Mouse (Mus musculus): ENCODE data around the gene Klhdc7b.
"Not testable (repeated sequence)": the region's sequence is repeated elsewhere in the genome, so short reads cannot be mapped to it uniquely, and the experiment has no call there.

Gene Klhdc7b

DNA sequence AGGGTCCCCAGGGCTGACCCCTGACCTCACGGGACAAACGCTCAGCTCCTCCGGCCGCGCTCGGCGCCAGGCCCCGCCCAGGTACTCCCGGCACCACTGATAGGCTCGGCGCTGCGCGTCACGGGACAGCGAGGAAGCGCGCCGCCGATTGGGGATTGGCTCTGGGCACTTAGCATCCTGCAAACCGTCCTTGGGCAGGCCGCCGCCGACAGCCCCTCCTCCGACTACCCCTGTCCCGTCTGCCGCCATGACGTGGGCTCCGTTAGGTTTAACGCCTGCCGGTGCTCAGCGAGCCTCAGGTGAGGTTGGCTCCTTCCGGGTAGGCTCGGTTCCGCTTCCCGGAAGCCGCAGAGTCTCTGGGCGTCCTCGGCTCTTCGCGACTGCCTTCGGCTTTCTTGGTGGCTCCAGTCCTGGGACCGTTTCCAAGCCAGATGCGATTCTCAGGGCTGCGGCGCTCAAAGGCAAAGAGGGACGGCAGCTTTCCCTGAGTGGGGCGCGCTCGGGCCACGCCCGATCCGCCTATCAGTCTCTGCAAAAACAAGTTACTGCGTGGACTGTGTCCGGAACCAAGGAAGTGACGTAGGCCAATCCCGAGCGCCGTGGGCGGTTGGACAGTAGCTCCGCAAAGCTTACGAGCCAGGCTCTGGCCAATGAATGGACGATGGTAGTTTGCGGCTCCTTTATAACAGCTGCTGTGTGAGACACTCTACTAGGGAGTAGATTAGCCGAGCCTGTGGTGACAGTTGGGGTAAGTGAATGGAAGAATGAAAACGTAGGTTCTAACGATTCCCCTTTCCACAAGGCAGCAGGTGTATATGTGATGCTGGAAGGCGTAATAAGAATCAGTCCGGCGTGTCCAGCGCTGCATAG, 44.9 kb downstream of the Klhdc7b start, which contains the start of the genes C730034F03Rik, Gm44502 and Chkb:
Gene C730034F03Rik (plus strand): TSS at position 238 of the 870 bp plus-strand sequence.
Gene Gm44502 (minus strand): TSS at position 345 of the 870 bp plus-strand sequence.
Gene Chkb (minus strand): TSS at position 557 of the 870 bp plus-strand sequence.
- peak; percentile 93 for DNase-seq

DNA sequence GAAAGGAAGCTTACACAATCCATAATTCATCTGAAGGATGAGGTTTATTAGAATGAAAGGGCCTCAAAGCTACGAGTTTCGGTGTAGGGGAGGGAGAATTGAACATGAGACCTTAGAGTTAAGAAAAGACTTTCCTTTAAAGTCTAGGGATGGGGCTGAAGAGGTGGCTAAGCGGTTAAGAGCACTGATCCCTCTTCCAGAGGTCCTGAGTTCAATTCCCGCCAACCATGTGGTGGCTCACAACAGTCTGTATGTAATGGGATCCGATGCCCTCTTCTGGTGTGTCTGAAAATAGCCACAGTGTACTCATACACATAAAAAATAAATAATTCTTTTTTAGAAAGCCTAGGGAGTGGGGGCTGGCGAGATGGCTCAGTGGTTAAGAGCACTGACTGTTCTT, 45.6 kb downstream of the Klhdc7b start:
- no peak for DNase-seq

DNA sequence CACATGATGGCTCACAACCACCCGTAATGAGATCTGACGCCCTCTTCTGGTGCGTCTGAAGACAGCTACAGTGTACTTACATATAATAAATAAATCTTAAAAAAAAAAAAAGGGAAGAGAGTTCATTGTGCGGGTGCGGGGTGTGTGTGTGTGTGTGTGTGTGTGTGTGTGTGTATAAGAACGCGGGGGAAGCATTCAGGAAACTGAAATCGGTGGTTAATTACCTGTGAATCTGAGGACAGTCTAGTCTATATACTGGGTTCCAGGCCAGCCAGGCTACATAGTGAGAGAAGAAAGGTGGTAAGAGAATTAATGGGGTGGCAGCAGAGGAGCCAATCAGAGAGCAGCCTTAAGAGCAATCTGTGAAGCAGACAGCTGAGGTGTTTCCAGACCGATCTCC, 46.1 kb downstream of the Klhdc7b start:
- DNase-seq, result not testable (repeated sequence)

DNA sequence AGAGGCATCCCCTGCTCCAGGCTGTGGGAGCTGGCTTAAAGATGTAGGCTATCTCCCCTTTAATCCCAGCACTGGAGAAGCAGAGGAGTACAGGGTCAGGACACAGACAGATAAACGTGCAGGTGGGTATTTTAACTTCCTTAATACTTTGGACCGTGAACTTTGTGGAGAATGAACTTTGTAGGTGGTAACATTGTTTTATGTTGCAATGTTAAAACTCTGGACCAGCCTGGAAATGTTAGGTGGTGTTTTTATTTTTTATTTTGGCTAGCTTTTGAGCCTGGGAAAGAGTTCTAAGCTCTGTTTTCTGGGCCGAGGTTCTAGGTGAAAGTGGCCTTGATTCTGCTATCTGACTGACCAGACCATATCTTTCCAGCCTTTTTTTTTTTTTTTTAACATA, 46.6 kb downstream of the Klhdc7b start:
- DNase-seq, result no peak

DNA sequence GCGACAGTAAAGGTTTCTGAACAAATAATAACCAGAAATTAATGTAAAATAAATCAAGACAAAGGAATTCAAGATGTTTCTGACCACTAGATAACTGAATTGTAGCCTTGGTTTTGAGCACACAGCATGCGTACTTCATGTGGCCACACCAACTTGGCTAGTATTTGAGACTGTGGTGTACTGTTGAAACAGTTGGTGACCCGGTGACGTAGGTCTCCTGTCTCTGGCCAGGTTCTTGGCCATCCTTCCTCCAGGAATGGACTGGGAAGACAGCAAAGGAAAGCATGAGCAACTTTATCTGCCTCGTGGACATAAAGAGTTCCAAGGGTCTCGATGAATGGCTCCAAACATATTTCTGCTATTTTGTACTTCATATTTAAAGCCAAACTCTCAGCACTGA, 47.1 kb downstream of the Klhdc7b start:
- DNase-seq, result no peak

DNA sequence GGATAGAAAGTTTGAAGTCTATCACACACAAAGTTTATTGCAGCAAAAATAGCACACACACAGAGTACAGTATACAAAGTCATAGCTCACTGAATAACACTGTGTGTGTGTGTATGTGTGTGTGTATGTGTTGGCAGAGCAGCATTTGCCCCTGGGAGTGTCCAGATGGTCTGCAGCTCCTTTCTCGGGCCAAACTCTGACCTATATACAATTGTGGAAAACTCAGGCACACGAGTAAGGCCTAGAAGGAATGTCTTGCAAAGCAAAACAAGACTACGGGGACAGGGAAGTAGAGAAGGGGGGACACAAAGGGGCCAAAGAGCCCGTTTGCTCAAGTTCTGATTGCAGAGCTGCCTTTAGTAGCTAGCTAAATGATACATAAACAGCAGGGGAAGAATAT, 48.2 kb downstream of the Klhdc7b start:
- DNase-seq, result no peak

DNA sequence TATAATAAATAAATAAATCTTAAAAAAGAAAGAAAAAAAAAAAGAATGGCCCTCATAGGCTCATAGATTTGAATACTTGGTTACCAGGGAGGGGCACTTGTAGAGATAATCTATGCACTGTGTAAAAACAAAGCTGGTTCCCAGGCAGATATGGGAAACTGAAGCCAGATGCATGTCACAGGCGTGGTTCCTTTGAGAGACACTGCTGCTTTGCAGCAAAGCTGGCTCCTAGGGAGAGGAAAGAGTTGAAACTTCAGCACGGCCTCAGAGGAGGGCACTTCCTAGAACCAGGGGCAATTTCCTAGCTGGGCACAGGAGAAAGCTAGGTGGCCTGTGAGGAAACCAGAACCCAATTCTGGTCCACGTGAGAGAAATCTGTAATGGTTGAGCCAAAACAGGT, 49.4 kb downstream of the Klhdc7b start:
- DNase-seq, result no peak

DNA sequence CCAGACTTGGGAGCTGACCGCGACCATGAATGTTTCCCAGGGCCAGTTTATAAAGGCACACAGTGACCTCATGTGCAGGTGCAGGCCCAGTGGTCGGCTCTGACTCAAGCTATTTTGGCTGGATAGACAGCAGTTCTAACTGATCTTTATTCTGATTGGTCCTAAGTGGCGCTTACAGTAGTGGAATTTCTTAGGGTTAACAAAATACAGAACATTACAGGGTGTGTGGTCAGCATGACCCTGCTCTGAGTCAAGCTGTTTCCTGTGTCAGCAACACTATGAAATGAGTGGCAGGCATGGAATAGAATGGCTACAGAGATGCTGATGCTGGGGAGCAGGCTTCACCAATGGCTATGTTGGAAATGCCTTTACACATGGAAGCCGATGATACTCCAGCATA, 51.2 kb downstream of the Klhdc7b start:
- DNase-seq, result no peak

Measured in right cerebral cortex, postnatal 14 days (tissue).